Mouse (Mus musculus) lung, embryonic 15.5 days (tissue): Measurements from ENCODE around the gene Aaas. TPM values are rescaled to one million over a fixed set of nuclear protein-coding genes. Genes with fewer than 3 reads are reported as not detected.

Source experiments
- ATAC-seq: fragments of 200-750 bp; cut with Nextera tagmentation; 2 replicates; pipeline ENCODE4 v1.8.0; 2017; ENCODE audit warnings: moderate number of reproducible peaks, borderline replicate concordance; ENCODE audit not compliant: low FRiP score, low TSS enrichment; ENCODE audit errors: extremely low read depth
- H3K27ac ChIP-seq: fragments of 300-500 bp; sonication (generic); 2 replicates; pipeline ENCODE4 v1.5.1; 2015; ENCODE audit warnings: moderate library complexity, mild to moderate bottlenecking, inconsistent platforms
- H3K27me3 ChIP-seq: fragments of 300-500 bp; sonication (generic); 2 replicates; pipeline ENCODE4 v1.6.1; 2015; ENCODE audit warnings: inconsistent platforms
- H3K36me3 ChIP-seq: fragments of 300-500 bp; sonication (generic); 2 replicates; pipeline ENCODE4 v1.6.1; 2015; ENCODE audit warnings: inconsistent platforms
- H3K4me1 ChIP-seq: fragments of 300-500 bp; sonication (generic); 2 replicates; pipeline ENCODE4 v1.6.1; 2015; ENCODE audit warnings: inconsistent platforms
- H3K4me2 ChIP-seq: fragments of 300-500 bp; sonication (generic); 2 replicates; pipeline ENCODE4 v1.6.1; 2015; ENCODE audit warnings: inconsistent platforms, mild to moderate bottlenecking, moderate library complexity
- H3K4me3 ChIP-seq: fragments of 300-500 bp; sonication (generic); 2 replicates; pipeline ENCODE4 v1.5.1; 2015; ENCODE audit warnings: mild to moderate bottlenecking, inconsistent platforms
- H3K9ac ChIP-seq: fragments of 300-500 bp; sonication (generic); 2 replicates; pipeline ENCODE4 v1.6.1; 2015; ENCODE audit warnings: inconsistent platforms
- H3K9me3 ChIP-seq: fragments of 300-500 bp; sonication (generic); 2 replicates; pipeline ENCODE4 v1.6.1; 2016; ENCODE audit warnings: inconsistent platforms
- WGBS: fragments of 180-500 bp; shearing (Covaris S2); methylation state at CpG from one replicate; pipeline ENCODE4 v1.1.7; 2015; 5-methylcytosine and 5-hydroxymethylcytosine counted together
- polyA plus RNA-seq: library from polyadenylated mRNA; unstranded; fragments of >200 nt; fragmentation: Nextera tagmentation; extraction: Ambion mirVana; gene quantifications from 2 replicates; pipeline ENCODE4 v1.2.1, GENCODE M21; 2015

Aaas gene
- polyA plus RNA-seq, 1 experiment from 2014 or later = 92.0 TPM

GRCm38 (mm10) chr15:102377163-102377543, 26.6 kb upstream of the Aaas start:
- H3K9ac ChIP-seq = peak overlapping the region; percentile 72
- no peaks in the 10 kb centered on the region for H3K36me3 ChIP-seq
- no peaks in the 10 kb centered on the region for H3K9me3 ChIP-seq
- H3K4me3 ChIP-seq = peak overlapping the region; percentile 67
- peak overlapping the region; percentile 99 for H3K4me2 ChIP-seq
- WGBS = 0% methylated on average over 7 of the region's 7 CpGs
- H3K27ac ChIP-seq = peak overlapping the region; percentile 76
- no peaks in the 10 kb centered on the region for H3K27me3 ChIP-seq
- H3K4me1 ChIP-seq = peaks cover 20% of the 10 kb centered on the region
- peak; percentile 82 for ATAC-seq

GRCm38 (mm10) chr15:102376453-102377162, 26.0 kb upstream of the Aaas start:
- under 1% methylated on average over 43 of the region's 43 CpGs for WGBS
- Histone ChIP-seq H3K4me1 (peaks cover 17% of the 10 kb centered on the region), H3K9me3 (no peaks in the 10 kb centered on the region), H3K27ac (peak overlapping the region; percentile 76), H3K9ac (peak overlapping the region; percentile 72), H3K27me3 (no peaks in the 10 kb centered on the region), H3K36me3 (no peaks in the 10 kb centered on the region), H3K4me3 (peak overlapping the region; percentile 67), H3K4me2 (peak overlapping the region; percentile 99)
- peak; percentile 86 for ATAC-seq

- H3K27me3 ChIP-seq = peaks cover 12% of the 10 kb centered on the region; the same call in 1 of the 2 replicates
- peak overlapping the region; percentile 19; the same call in 1 of the 2 replicates for H3K9ac ChIP-seq
- 10% methylated on average over 10 of the region's 10 CpGs for WGBS
- H3K4me2 ChIP-seq = peak overlapping the region; percentile 39
- H3K27ac ChIP-seq = no peak overlapping the region
- peak; percentile 58 for ATAC-seq
- no peaks in the 10 kb centered on the region for H3K9me3 ChIP-seq
- H3K4me1 ChIP-seq = peaks cover 17% of the 10 kb centered on the region
- no peaks in the 10 kb centered on the region for H3K36me3 ChIP-seq
- H3K4me3 ChIP-seq = no peak overlapping the region
Measured at GRCm38 (mm10) chr15:102370727-102371126, 20.2 kb upstream of the Aaas start.

- Histone ChIP-seq H3K36me3 (no peaks in the 10 kb centered on the region), H3K9ac (no peak overlapping the region), H3K27me3 (peaks cover 19% of the 10 kb centered on the region), H3K4me3 (no peak overlapping the region), H3K27ac (no peak overlapping the region), H3K4me1 (peaks cover 17% of the 10 kb centered on the region), H3K4me2 (peak overlapping the region; percentile 39), H3K9me3 (no peaks in the 10 kb centered on the region)
- no peak for ATAC-seq
- 13% methylated on average over 13 of the region's 13 CpGs for WGBS
Measured at GRCm38 (mm10) chr15:102369972-102370371, 19.4 kb upstream of the Aaas start.

GRCm38 (mm10) chr15:102366733-102367344, 16.3 kb upstream of the Aaas start, which contains the start of gene Sp7:
Sp7 (minus strand) TSS chr15:102367182.
- Histone ChIP-seq H3K27me3 (peaks cover 22% of the 10 kb centered on the region), H3K4me1 (peaks cover 25% of the 10 kb centered on the region), H3K4me3 (peak within 1 kb of the TSS; percentile 14), H3K9me3 (no peaks in the 10 kb centered on the region), H3K9ac (peak within 1 kb of the TSS; percentile 29), H3K36me3 (no peaks in the 10 kb centered on the region), H3K4me2 (peak within 1 kb of the TSS; percentile 52), H3K27ac (no peak within 1 kb of the TSS)
- no peak for ATAC-seq
- 7% methylated on average over 15 of the region's 15 CpGs for WGBS

- H3K9ac ChIP-seq = peak overlapping the region; percentile 29
- peak overlapping the region; percentile 14; the same call in 1 of the 2 replicates for H3K4me3 ChIP-seq
- no peaks in the 10 kb centered on the region for H3K36me3 ChIP-seq
- ATAC-seq = no peak
- no peak overlapping the region for H3K27ac ChIP-seq
- peaks cover 22% of the 10 kb centered on the region for H3K27me3 ChIP-seq
- H3K9me3 ChIP-seq = no peaks in the 10 kb centered on the region
- peak overlapping the region; percentile 52 for H3K4me2 ChIP-seq
- peaks cover 25% of the 10 kb centered on the region for H3K4me1 ChIP-seq
- WGBS = 11% methylated on average over 7 of the region's 7 CpGs
Measured at GRCm38 (mm10) chr15:102366238-102366637, 15.7 kb upstream of the Aaas start.

GRCm38 (mm10) chr15:102364678-102365077, 14.1 kb upstream of the Aaas start:
- H3K4me2 ChIP-seq = no peak overlapping the region
- WGBS = 85% methylated on average over 1 of the region's 1 CpGs
- H3K27ac ChIP-seq = no peak overlapping the region
- H3K36me3 ChIP-seq = no peaks in the 10 kb centered on the region
- peaks cover 13% of the 10 kb centered on the region for H3K4me1 ChIP-seq
- H3K9me3 ChIP-seq = no peaks in the 10 kb centered on the region
- no peak overlapping the region for H3K4me3 ChIP-seq
- no peak for ATAC-seq
- H3K27me3 ChIP-seq = peaks cover 12% of the 10 kb centered on the region
- H3K9ac ChIP-seq = no peak overlapping the region

- peak overlapping the region; percentile 19; the same call in 1 of the 2 replicates for H3K27ac ChIP-seq
- H3K4me2 ChIP-seq = peak overlapping the region; percentile 45
- H3K4me3 ChIP-seq = peak overlapping the region; percentile 13
- no peaks in the 10 kb centered on the region for H3K9me3 ChIP-seq
- WGBS = 7% methylated on average over 14 of the region's 14 CpGs
- peak overlapping the region; percentile 16; the same call in 1 of the 2 replicates for H3K9ac ChIP-seq
- peaks cover 26% of the 10 kb centered on the region for H3K27me3 ChIP-seq
- H3K36me3 ChIP-seq = no peaks in the 10 kb centered on the region
- peak; percentile 15; the same call in 1 of the 2 replicates for ATAC-seq
- H3K4me1 ChIP-seq = peaks cover 27% of the 10 kb centered on the region
Measured at GRCm38 (mm10) chr15:102362648-102363047, 12.1 kb upstream of the Aaas start.

GRCm38 (mm10) chr15:102358834-102359233, 8.3 kb upstream of the Aaas start:
- Histone ChIP-seq H3K27me3 (peaks cover 26% of the 10 kb centered on the region), H3K36me3 (no peaks in the 10 kb centered on the region), H3K27ac (no peak overlapping the region), H3K9ac (0 out of 2 replicates have a peak overlapping the region, but pooled peaks have one; percentile 31), H3K9me3 (no peaks in the 10 kb centered on the region), H3K4me2 (peak overlapping the region; percentile 50; the same call in 1 of the 2 replicates), H3K4me1 (peaks cover 49% of the 10 kb centered on the region), H3K4me3 (no peak overlapping the region)
- no peak for ATAC-seq
- 30% methylated on average over 5 of the region's 5 CpGs for WGBS

GRCm38 (mm10) chr15:102358126-102358525, 7.6 kb upstream of the Aaas start:
- peaks cover 26% of the 10 kb centered on the region for H3K27me3 ChIP-seq
- H3K9me3 ChIP-seq = no peaks in the 10 kb centered on the region
- WGBS = 3% methylated on average over 25 of the region's 25 CpGs
- H3K27ac ChIP-seq = no peak overlapping the region
- peaks cover 49% of the 10 kb centered on the region for H3K4me1 ChIP-seq
- H3K9ac ChIP-seq = peak overlapping the region; percentile 31
- H3K4me3 ChIP-seq = peak overlapping the region; percentile 13; the same call in 1 of the 2 replicates
- ATAC-seq = no peak
- H3K36me3 ChIP-seq = no peaks in the 10 kb centered on the region
- peak overlapping the region; percentile 50 for H3K4me2 ChIP-seq

- Histone ChIP-seq H3K4me1 (peaks cover 41% of the 10 kb centered on the region), H3K9me3 (no peaks in the 10 kb centered on the region), H3K9ac (peak overlapping the region; percentile 78; the same call in 1 of the 2 replicates), H3K4me3 (peak overlapping the region; percentile 54; the same call in 1 of the 2 replicates), H3K27ac (peak overlapping the region; percentile 93), H3K27me3 (peaks cover 26% of the 10 kb centered on the region), H3K4me2 (peak overlapping the region; percentile 97), H3K36me3 (no peaks in the 10 kb centered on the region)
- WGBS = 45% methylated on average over 16 of the region's 16 CpGs
- ATAC-seq = no peak
Measured at GRCm38 (mm10) chr15:102356501-102357325, 6.1 kb upstream of the Aaas start.
